Mouse (Mus musculus): Measurements from ENCODE around the gene Ccdc34.

- TF ChIP-seq CTCF (IDR thresholded peaks at IDR 0.05; ENCODE audit: control insufficient read depth, insufficient read depth, low read length), result no peak
- TF ChIP-seq POLR2A (IDR thresholded peaks at IDR 0.05; ENCODE audit: borderline replicate concordance, control insufficient read depth, low read depth, low read length), result no peak
Observed at GRCm38 (mm10) chr2:109974807-109975206, 42.8 kb upstream of the Ccdc34 start.

Data from bone marrow, adult 2 months (tissue).